9 mouse cellular contexts compared by ENCODE assay signal in the genomic region with DNA sequence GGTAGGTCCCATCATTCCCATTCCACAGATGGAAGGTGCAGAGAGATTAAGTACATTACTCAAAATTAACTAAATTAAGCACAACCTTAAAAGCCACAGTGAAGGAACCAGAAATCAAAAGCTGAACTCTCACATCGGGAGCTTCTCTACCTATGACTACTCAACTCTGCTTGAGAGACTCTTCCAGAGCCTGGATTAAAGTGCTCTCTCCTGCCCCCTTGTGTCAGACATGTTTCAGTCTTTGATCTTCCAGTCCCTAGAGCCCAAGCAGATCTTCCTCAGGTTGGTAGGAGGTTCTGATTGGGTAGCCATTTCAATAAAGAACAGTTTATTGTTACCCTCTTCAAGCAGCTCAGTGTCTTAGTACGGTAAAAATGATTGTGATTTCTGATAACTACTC. TPM values are rescaled to one million over a fixed set of nuclear protein-coding genes. Genes with fewer than 3 reads are reported as not detected.
DNase-seq lines count a peak whose midpoint lies in the region; ATAC-seq and TF ChIP-seq lines count a peak whose summit lies in the region.
"Had no signal": no experiment of that assay in that cellular context is flagged by ENCODE, and none has a peak within 500 bp of the region (broad histone marks: within the 10 kb centered on the region; RNA-seq: fewer than 3 reads in every experiment).

No protein-coding gene starts in this region.

- no peak overlapping the region for H3K27ac ChIP-seq in liver, adult 2 months (replicated peaks; ENCODE audit: insufficient read depth, low read depth, low read length)
- H3K27ac ChIP-seq in liver, embryonic 11.5 days (ENCODE audit: low read depth, low read length), result no peak overlapping the region
- H3K27ac ChIP-seq: liver, embryonic 15.5 days had no signal

- H3K36me3 ChIP-seq in liver, adult 2 months (ENCODE audit: control insufficient read depth, insufficient read depth, low read length), result no peaks in the 10 kb centered on the region; the same call in 1 of the 2 replicates
- no peaks in the 10 kb centered on the region for H3K36me3 ChIP-seq in liver, embryonic 11.5 days (ENCODE audit: control insufficient read depth, insufficient read depth, low read length)
- H3K36me3 ChIP-seq: liver, embryonic 15.5 days had no signal

- TF ChIP-seq POLR2A in liver, adult 2 months (IDR thresholded peaks at IDR 0.05; ENCODE audit: extremely low read depth, insufficient read depth, low read length), result no peak

- H3K9me3 ChIP-seq in liver, embryonic 11.5 days (ENCODE audit: control insufficient read depth, low read length), result no peaks in the 10 kb centered on the region
- H3K9me3 ChIP-seq: liver, embryonic 15.5 days had no signal

- no peak for ATAC-seq in liver, embryonic 11.5 days (replicated peaks; ENCODE audit: low FRiP score)

- H3K9ac ChIP-seq in liver, adult 2 months (ENCODE audit: low read depth, low read length), result no peak overlapping the region
- no peak overlapping the region for H3K9ac ChIP-seq in liver, embryonic 11.5 days (ENCODE audit: low read depth, low read length)
- H3K9ac ChIP-seq: liver, embryonic 15.5 days had no signal

- no peaks in the 10 kb centered on the region for H3K27me3 ChIP-seq in liver, adult 2 months (ENCODE audit: control insufficient read depth, insufficient read depth, low read length)
- H3K27me3 ChIP-seq in liver, embryonic 11.5 days (replicated peaks; ENCODE audit: control insufficient read depth, insufficient read depth, low read length), result no peaks in the 10 kb centered on the region

- intact Hi-C loops in left cerebral cortex, postnatal 36 days (cut with DNase I), result loop anchor here (1.0 kb wide), 1 partner anchor 91 kb away; no protein-coding TSS in a partner anchor

- peak; percentile 58 for TF ChIP-seq CTCF in liver, adult 2 months (IDR thresholded peaks at IDR 0.05; ENCODE audit: low read depth, low read length)

- no peak overlapping the region for H3K4me3 ChIP-seq in liver, adult 2 months (ENCODE audit: insufficient read depth, low read depth, low read length)
- H3K4me3 ChIP-seq in liver, embryonic 11.5 days (ENCODE audit: low read depth, low read length), result no peak overlapping the region
- H3K4me3 ChIP-seq: liver, embryonic 15.5 days had no signal

- 49% methylated on average over 2 of the region's 2 CpGs for WGBS in liver, adult 2 months
- 51% methylated on average over 2 of the region's 2 CpGs for WGBS in liver, embryonic 11.5 days

- no peak overlapping the region for H3K4me2 ChIP-seq in liver, embryonic 11.5 days
- H3K4me2 ChIP-seq: liver, embryonic 15.5 days had no signal

- no peaks in the 10 kb centered on the region; the same call in 1 of the 2 replicates for H3K4me1 ChIP-seq in liver, adult 2 months (ENCODE audit: control insufficient read depth, insufficient read depth, low read length)
- no peaks in the 10 kb centered on the region for H3K4me1 ChIP-seq in liver, embryonic 11.5 days (replicated peaks; ENCODE audit: control insufficient read depth, insufficient read depth, low read length)
- H3K4me1 ChIP-seq: liver, embryonic 15.5 days had no signal

- no peaks in the 10 kb centered on the region; the same call in 1 of the 2 replicates for H3K79me2 ChIP-seq in liver, adult 2 months (ENCODE audit: control insufficient read depth, insufficient read depth, low read length)

- DNase-seq in liver, adult 2 months (ENCODE audit: extremely low read depth, low read depth, low spot score), result peak; percentile 73
- no peak for DNase-seq in liver, embryonic 11.5 days (ENCODE audit: low spot score)
- peak; percentile 84 for DNase-seq in T-cell, adult 2 months (ENCODE audit: low spot score)
- DNase-seq in cerebellum, postnatal 10 days, result peak; percentile 82 to 86
- peak; percentile 95 for DNase-seq in induced T-regulatory cell, adult 2 months (ENCODE audit: low read depth)
- DNase-seq in left cerebral cortex, postnatal 36 days (ENCODE audit: low spot score in 2 of 2), result peak; percentile 22 to 47
- peak; percentile 70 for DNase-seq in right cerebral cortex, adult 18-20 months
- no peak for DNase-seq in ovary, postnatal 10 days (ENCODE audit: low spot score)

RNA-seq across cellular contexts. Expression of gene Mr1, which starts 6.5 kb away (rescaled TPM):
- 3.2 and 6.3 TPM in 2 replicates for total RNA-seq in liver, adult 2 months (2014; rRNA removed)
- 1.1 and 1.6 TPM in 2 replicates for polyA plus RNA-seq in liver, adult 2 months (2012; rRNA removed)
- polyA plus RNA-seq in liver, embryonic 11.5 days (2014; fragmentation: Nextera tagmentation; extraction: Ambion mirVana), result 0.81 and 1.2 TPM in 2 replicates
- total RNA-seq in left cerebral cortex, postnatal 36 days (2021), result 1 to 10 TPM; 1.8 to 2.4 TPM

RNA-seq across cellular contexts. Expression of gene Stx6, which starts 18.4 kb away (rescaled TPM):
- total RNA-seq in liver, adult 2 months (2014; rRNA removed), result 10.3 and 11.7 TPM in 2 replicates
- 10.1 and 13.1 TPM in 2 replicates for polyA plus RNA-seq in liver, adult 2 months (2012; rRNA removed)
- 36.0 and 36.9 TPM in 2 replicates for polyA plus RNA-seq in liver, embryonic 11.5 days (2014; fragmentation: Nextera tagmentation; extraction: Ambion mirVana)
- total RNA-seq in left cerebral cortex, postnatal 36 days (2021), result 100 to 1,000 TPM; 113 to 118 TPM

RNA-seq across cellular contexts. Expression of gene Ier5, which starts 40.6 kb away (rescaled TPM):
- 2.8 and 3.2 TPM in 2 replicates for total RNA-seq in liver, adult 2 months (2014; rRNA removed)
- polyA plus RNA-seq in liver, adult 2 months (2012; rRNA removed), result 2.5 and 2.6 TPM in 2 replicates
- 6.7 and 7.3 TPM in 2 replicates for polyA plus RNA-seq in liver, embryonic 11.5 days (2014; fragmentation: Nextera tagmentation; extraction: Ambion mirVana)
- total RNA-seq in left cerebral cortex, postnatal 36 days (2021), result 10 to 100 TPM; 49.2 to 64.5 TPM

Comparison
In these comparisons a context has a peak if more than half of its experiments do, and no peak if none do; other contexts are left out.
1. DNase-seq: peak in liver, adult 2 months (single experiment), T-cell, adult 2 months (single experiment), cerebellum, postnatal 10 days (2 of 2), induced T-regulatory cell, adult 2 months (single experiment), left cerebral cortex, postnatal 36 days (2 of 2) and right cerebral cortex, adult 18-20 months (single experiment); none in liver, embryonic 11.5 days (single experiment) and ovary, postnatal 10 days (single experiment).
2. RNA of gene Ier5, which starts 40.6 kb away (total RNA-seq): 49.2 to 64.5 TPM in left cerebral cortex, postnatal 36 days; 2.8 to 3.2 TPM in liver, adult 2 months; every median in the first group is over 10 times any median in the second.